Mouse (Mus musculus) cortical plate, adult 2 months (tissue): Measurements from ENCODE around the gene Ptpn18. TPM values are rescaled to one million over a fixed set of nuclear protein-coding genes. Genes with fewer than 3 reads are reported as not detected.

ENCODE experiments used
- H3K27ac ChIP-seq: fragments of 200-500 bp; 2 replicates; pipeline ENCODE4 v1.5.1; 2012; ENCODE audit warnings: low read length, control low read depth, inconsistent platforms; ENCODE audit not compliant: insufficient read depth
- H3K4me1 ChIP-seq: fragments of 200-500 bp; 2 replicates; pipeline ENCODE4 v1.6.1; 2011; ENCODE audit warnings: low read length; ENCODE audit not compliant: control insufficient read depth, insufficient read depth
- H3K4me3 ChIP-seq: fragments of 200-500 bp; 2 replicates; pipeline ENCODE4 v1.5.1; 2011; ENCODE audit warnings: mild to moderate bottlenecking, low read length, control low read depth; ENCODE audit not compliant: insufficient read depth
- CTCF ChIP-seq: fragments of 200-500 bp; IDR thresholded peaks from 2 replicates; pipeline ENCODE4 v1.5.1; 2011; ENCODE audit warnings: mild to moderate bottlenecking, control low read depth, low read length; ENCODE audit not compliant: insufficient read depth; ENCODE audit errors: extremely low read depth
- POLR2A ChIP-seq: fragments of 200-500 bp; IDR thresholded peaks from 2 replicates; pipeline ENCODE4 v1.6.1; 2011; ENCODE audit warnings: mild to moderate bottlenecking, low read length, control low read depth; ENCODE audit not compliant: insufficient read depth; ENCODE audit errors: extremely low read depth
- polyA plus RNA-seq: library from polyadenylated mRNA; depleted of rRNA; stranded (reverse); fragments of >200 nt; gene quantifications from 2 replicates; pipeline ENCODE4 v1.2.3, GENCODE M21; 2012

Gene Ptpn18
- polyA plus RNA-seq, 1 experiment, result 8.5 TPM

DNA sequence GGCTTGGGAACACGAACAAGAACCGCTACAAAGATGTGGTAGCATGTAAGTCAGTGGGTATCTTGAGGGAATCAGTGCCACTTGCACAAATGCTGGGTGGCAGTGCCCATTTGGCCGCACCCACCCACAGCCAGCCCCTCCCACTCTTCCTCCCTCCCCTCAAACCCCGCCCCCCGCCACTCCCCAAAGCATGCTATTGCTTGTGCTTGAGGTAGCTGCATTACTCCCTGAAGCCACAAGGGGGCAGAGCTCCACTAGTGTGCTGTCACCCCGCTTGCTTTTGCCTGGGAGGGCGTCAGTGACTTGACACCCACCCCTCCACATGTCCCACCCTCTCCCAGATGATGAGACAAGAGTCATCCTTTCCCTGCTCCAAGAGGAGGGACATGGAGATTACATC, 3.2 kb downstream of the Ptpn18 start:
- TF ChIP-seq CTCF (peak; percentile 75), POLR2A (no peak)
- no peak overlapping the region for H3K4me3 ChIP-seq
- H3K27ac ChIP-seq, result no peak overlapping the region
- H3K4me1 ChIP-seq, result peaks cover 2% of the 10 kb centered on the region; the same call in 1 of the 2 replicates

- Histone ChIP-seq H3K4me1 (peaks cover 2% of the 10 kb centered on the region; the same call in 1 of the 2 replicates), H3K4me3 (no peak overlapping the region), H3K27ac (no peak overlapping the region)
- TF ChIP-seq CTCF (no peak), POLR2A (no peak)
Measured at GRCm38 (mm10) chr1:34464310-34464817, 4.8 kb downstream of the Ptpn18 start.

GRCm38 (mm10) chr1:34465445-34465844, 5.9 kb downstream of the Ptpn18 start:
- H3K4me3 ChIP-seq, result no peak overlapping the region
- no peaks in the 10 kb centered on the region for H3K4me1 ChIP-seq
- TF ChIP-seq POLR2A, result no peak
- no peak for TF ChIP-seq CTCF
- H3K27ac ChIP-seq, result no peak overlapping the region

- TF ChIP-seq CTCF (no peak), POLR2A (no peak)
- Histone ChIP-seq H3K4me3 (no peak overlapping the region), H3K4me1 (no peaks in the 10 kb centered on the region), H3K27ac (no peak overlapping the region)
Measured at GRCm38 (mm10) chr1:34468051-34468450, 8.5 kb downstream of the Ptpn18 start.

- TF ChIP-seq CTCF, result no peak
- TF ChIP-seq POLR2A, result no peak
- Histone ChIP-seq H3K4me3 (no peak overlapping the region), H3K27ac (no peak overlapping the region), H3K4me1 (no peaks in the 10 kb centered on the region)
Measured at GRCm38 (mm10) chr1:34468500-34468899, 8.9 kb downstream of the Ptpn18 start.

- no peaks in the 10 kb centered on the region for H3K4me1 ChIP-seq
- no peak for TF ChIP-seq POLR2A
- no peak for TF ChIP-seq CTCF
- H3K27ac ChIP-seq, result no peak overlapping the region
- H3K4me3 ChIP-seq, result no peak overlapping the region
Measured at GRCm38 (mm10) chr1:34469801-34470200, 10.2 kb downstream of the Ptpn18 start.

GRCm38 (mm10) chr1:34472427-34473300, 13.1 kb downstream of the Ptpn18 start:
- no peaks in the 10 kb centered on the region for H3K4me1 ChIP-seq
- H3K4me3 ChIP-seq, result peak overlapping the region; percentile 34
- H3K27ac ChIP-seq, result no peak overlapping the region
- TF ChIP-seq POLR2A (no peak), CTCF (no peak)

DNA sequence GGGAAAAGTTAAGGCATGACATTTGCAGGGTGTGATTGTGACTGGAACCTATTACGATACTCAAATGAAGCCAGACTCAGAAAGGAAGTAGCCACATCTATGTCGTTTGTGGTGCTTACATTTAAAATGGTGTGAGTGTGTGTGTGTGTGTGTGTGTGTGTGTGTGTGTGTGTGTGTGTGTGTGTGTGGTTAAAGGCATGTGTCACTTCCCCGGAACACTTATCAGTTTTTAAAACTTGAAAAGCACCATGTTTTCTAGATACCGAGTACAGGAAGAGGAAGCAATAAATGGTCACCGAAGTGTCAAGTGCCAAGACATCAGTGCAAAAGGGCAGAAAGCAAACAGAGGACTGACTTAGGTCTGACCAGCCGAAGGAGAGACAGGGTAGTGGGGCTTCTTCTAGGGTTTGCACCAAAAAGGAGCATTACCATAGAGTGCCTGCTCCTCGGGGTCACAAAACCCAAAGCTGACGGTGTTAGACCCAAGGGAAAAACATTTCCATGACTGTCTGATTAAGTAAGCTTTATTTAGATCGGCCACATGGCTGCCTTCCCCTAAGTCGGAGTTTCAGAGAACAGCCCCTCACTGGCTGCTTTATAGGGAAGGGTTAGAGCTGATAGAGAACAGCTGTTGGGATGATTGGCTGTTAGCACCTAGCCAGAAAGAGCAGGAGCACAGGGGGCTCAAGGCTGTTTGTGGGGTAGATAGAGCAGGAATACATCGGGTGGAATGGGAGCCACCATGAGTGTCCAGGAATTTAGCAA, 19.5 kb downstream of the Ptpn18 start:
- no peaks in the 10 kb centered on the region for H3K4me1 ChIP-seq
- H3K4me3 ChIP-seq, result no peak overlapping the region
- TF ChIP-seq POLR2A (no peak), CTCF (no peak)
- no peak overlapping the region for H3K27ac ChIP-seq

- no peak overlapping the region for H3K27ac ChIP-seq
- no peaks in the 10 kb centered on the region for H3K4me1 ChIP-seq
- H3K4me3 ChIP-seq, result no peak overlapping the region
- TF ChIP-seq CTCF (no peak), POLR2A (no peak)
Measured at GRCm38 (mm10) chr1:34480801-34481200, 21.2 kb downstream of the Ptpn18 start.
